Comparison of ENCODE assay signal across 8 mouse cellular contexts in genomic region chr4:33924889-33925245, GRCm38 (mm10). TPM values are rescaled to one million over a fixed set of nuclear protein-coding genes. Genes with fewer than 3 reads are reported as not detected.
DNase-seq lines count a peak whose midpoint lies in the region; ATAC-seq and TF ChIP-seq lines count a peak whose summit lies in the region.

No protein-coding gene starts in this region.

- H3K9me3 ChIP-seq in hindbrain, embryonic 10.5 days, result no peaks in the 10 kb centered on the region
- no peaks in the 10 kb centered on the region for H3K9me3 ChIP-seq in midbrain, embryonic 12.5 days

- WGBS in liver, adult 2 months, result 2% methylated on average over 24 of the region's 24 CpGs
- WGBS in hindbrain, embryonic 10.5 days, result under 1% methylated on average over 23 of the region's 24 CpGs
- 1% methylated on average over 22 of the region's 24 CpGs for WGBS in midbrain, embryonic 12.5 days

- no peak for TF ChIP-seq POLR2A in liver, adult 2 months (IDR thresholded peaks at IDR 0.05; ENCODE audit: extremely low read depth, insufficient read depth, low read length)

- H3K9ac ChIP-seq in liver, adult 2 months (ENCODE audit: low read depth, low read length), result no peak overlapping the region
- peak overlapping the region; percentile 79 for H3K9ac ChIP-seq in midbrain, embryonic 12.5 days (replicated peaks)

- no peaks in the 10 kb centered on the region for H3K79me2 ChIP-seq in liver, adult 2 months (ENCODE audit: control insufficient read depth, insufficient read depth, low read length)

- H3K4me2 ChIP-seq in midbrain, embryonic 12.5 days (replicated peaks), result peak overlapping the region; percentile 96

- H3K4me1 ChIP-seq in liver, adult 2 months (ENCODE audit: control insufficient read depth, insufficient read depth, low read length), result peaks cover 2% of the 10 kb centered on the region; the same call in 1 of the 2 replicates
- H3K4me1 ChIP-seq in hindbrain, embryonic 10.5 days (replicated peaks), result peaks cover 21% of the 10 kb centered on the region
- H3K4me1 ChIP-seq in midbrain, embryonic 12.5 days, result peaks cover 7% of the 10 kb centered on the region

- H3K27me3 ChIP-seq in liver, adult 2 months (ENCODE audit: control insufficient read depth, insufficient read depth, low read length), result peaks cover 18% of the 10 kb centered on the region
- H3K27me3 ChIP-seq in hindbrain, embryonic 10.5 days (ENCODE audit: insufficient read depth, poor library complexity, severe bottlenecking), result peaks cover 66% of the 10 kb centered on the region
- H3K27me3 ChIP-seq in midbrain, embryonic 12.5 days, result peaks cover 37% of the 10 kb centered on the region

- H3K36me3 ChIP-seq in liver, adult 2 months (ENCODE audit: control insufficient read depth, insufficient read depth, low read length), result no peaks in the 10 kb centered on the region
- H3K36me3 ChIP-seq in hindbrain, embryonic 10.5 days, result no peaks in the 10 kb centered on the region
- H3K36me3 ChIP-seq in midbrain, embryonic 12.5 days, result no peaks in the 10 kb centered on the region

- H3K4me3 ChIP-seq in liver, adult 2 months (ENCODE audit: insufficient read depth, low read depth, low read length), result peak overlapping the region; percentile 56; the same call in 1 of the 2 replicates
- peak overlapping the region; percentile 73 for H3K4me3 ChIP-seq in hindbrain, embryonic 10.5 days
- H3K4me3 ChIP-seq in midbrain, embryonic 12.5 days, result peak overlapping the region; percentile 72

- no peak overlapping the region for H3K27ac ChIP-seq in liver, adult 2 months (replicated peaks; ENCODE audit: insufficient read depth, low read depth, low read length)
- H3K27ac ChIP-seq in hindbrain, embryonic 10.5 days, result peak overlapping the region; percentile 93
- peak overlapping the region; percentile 92 for H3K27ac ChIP-seq in midbrain, embryonic 12.5 days (replicated peaks)

- ATAC-seq in midbrain, embryonic 12.5 days (ENCODE audit: low FRiP score, low read depth), result peak; percentile 59

- DNase-seq in liver, adult 2 months (ENCODE audit: extremely low read depth, low read depth, low spot score), result no peak
- no peak for DNase-seq in liver
- peak; percentile 88 for DNase-seq in cerebellum, adult 9-11 months
- no peak for DNase-seq in hindbrain, embryonic 10.5 days (ENCODE audit: low spot score)
- DNase-seq in urinary bladder, postnatal 4 days (ENCODE audit: low spot score in 2 of 2), result no peak
- DNase-seq in frontal cortex, postnatal 25 days (ENCODE audit: low spot score in 2 of 2), result no peak
- no peak for DNase-seq in adrenal gland, postnatal 10 days

- TF ChIP-seq CTCF in liver, adult 2 months (IDR thresholded peaks at IDR 0.05; ENCODE audit: low read depth, low read length), result no peak

RNA-seq across cellular contexts. Expression of gene Cnr1, which starts 0.5 kb away (rescaled TPM):
- total RNA-seq in liver, adult 2 months (2014; rRNA removed), result 0.20 TPM in 1 of 2 replicates, not detected in the other
- polyA plus RNA-seq in liver, adult 2 months (2012; rRNA removed), result not detected in 2 replicates
- polyA plus RNA-seq in hindbrain, embryonic 10.5 days (2016; fragmentation: Nextera tagmentation; extraction: Ambion mirVana), result 6.0 and 12.0 TPM in 2 replicates
- polyA plus RNA-seq in midbrain, embryonic 12.5 days (2016; fragmentation: Nextera tagmentation; extraction: Ambion mirVana), result 24.3 and 31.2 TPM in 2 replicates
- total RNA-seq in adrenal gland, postnatal 10 days (2021), result 10 to 100 TPM; 17.4 to 25.3 TPM
